Mouse (Mus musculus) splenic B cell, adult 2 months (primary cell): ENCODE data around the gene Gm12216.
"Not testable (repeated sequence)": the region's sequence is repeated elsewhere in the genome, so short reads cannot be mapped to it uniquely, and the experiment has no call there.

ENCODE experiments used
- DNase-seq: peaks from one replicate; pipeline ENCODE4 v3.0.0-alpha.2; 2011; ENCODE audit warnings: low read depth, low spot score
- H3K27me3 ChIP-seq: 2 replicates; pipeline ENCODE4 v1.6.1; 2012; ENCODE audit warnings: mild to moderate bottlenecking, low read length, moderate library complexity, mixed read lengths; ENCODE audit not compliant: control insufficient read depth, poor library complexity, insufficient read depth, severe bottlenecking
- H3K36me3 ChIP-seq: 2 replicates; pipeline ENCODE4 v1.6.1; 2012; ENCODE audit warnings: mild to moderate bottlenecking, low read length, moderate library complexity, mixed read lengths; ENCODE audit not compliant: control insufficient read depth, poor library complexity, insufficient read depth, severe bottlenecking

Gene Gm12216

GRCm38 (mm10) chr11:53890225-53890624 is 31.2 kb upstream of the Gm12216 start:
- no peak for DNase-seq
- Histone ChIP-seq H3K36me3 (0 out of 2 replicates have a peak, but pooled peaks cover 3% of the 10 kb centered on the region), H3K27me3 (0 out of 2 replicates have a peak, but pooled peaks cover 1% of the 10 kb centered on the region)

- DNase-seq = no peak
- H3K27me3 ChIP-seq = 0 out of 2 replicates have a peak, but pooled peaks cover 1% of the 10 kb centered on the region
Measured at GRCm38 (mm10) chr11:53889091-53889645, 30.1 kb upstream of the Gm12216 start.

GRCm38 (mm10) chr11:53888242-53888641 is 29.2 kb upstream of the Gm12216 start:
- peaks cover 3% of the 10 kb centered on the region; the same call in 1 of the 2 replicates for H3K36me3 ChIP-seq
- DNase-seq = no peak
- 0 out of 2 replicates have a peak, but pooled peaks cover 1% of the 10 kb centered on the region for H3K27me3 ChIP-seq

More at GRCm38 (mm10) chr11:53889091-53889645, 30.1 kb upstream of the Gm12216 start:
- H3K36me3 ChIP-seq = 0 out of 2 replicates have a peak, but pooled peaks cover 3% of the 10 kb centered on the region

- Histone ChIP-seq H3K27me3 (0 out of 2 replicates have a peak, but pooled peaks cover 1% of the 10 kb centered on the region), H3K36me3 (peaks cover 8% of the 10 kb centered on the region; the same call in 1 of the 2 replicates)
Measured at GRCm38 (mm10) chr11:53883287-53883686, 24.2 kb upstream of the Gm12216 start.

GRCm38 (mm10) chr11:53878096-53878495 is 19.0 kb upstream of the Gm12216 start:
- DNase-seq, H3K27me3 ChIP-seq, H3K36me3 ChIP-seq: not testable (repeated sequence)

More at GRCm38 (mm10) chr11:53883287-53883686, 24.2 kb upstream of the Gm12216 start:
- no peak for DNase-seq

GRCm38 (mm10) chr11:53876488-53876887 is 17.4 kb upstream of the Gm12216 start:
- H3K27me3 ChIP-seq = no peaks in the 10 kb centered on the region
- H3K36me3 ChIP-seq = 0 out of 2 replicates have a peak, but pooled peaks cover 2% of the 10 kb centered on the region
- no peak for DNase-seq

- DNase-seq = peak; percentile 55
- H3K27me3 ChIP-seq = no peaks in the 10 kb centered on the region
- 0 out of 2 replicates have a peak, but pooled peaks cover 4% of the 10 kb centered on the region for H3K36me3 ChIP-seq
Measured at GRCm38 (mm10) chr11:53874706-53875105, 15.7 kb upstream of the Gm12216 start.

- H3K36me3 ChIP-seq = not testable (repeated sequence)
- peak; percentile 34 for DNase-seq
Measured at GRCm38 (mm10) chr11:53873909-53874704, 15.1 kb upstream of the Gm12216 start.

GRCm38 (mm10) chr11:53871786-53872507 is 12.9 kb upstream of the Gm12216 start:
- no peaks in the 10 kb centered on the region for H3K27me3 ChIP-seq
- H3K36me3 ChIP-seq = 0 out of 2 replicates have a peak, but pooled peaks cover 4% of the 10 kb centered on the region
- no peak for DNase-seq

More at GRCm38 (mm10) chr11:53873909-53874704, 15.1 kb upstream of the Gm12216 start:
- not testable (repeated sequence) for H3K27me3 ChIP-seq

- Histone ChIP-seq H3K27me3 (no peaks in the 10 kb centered on the region), H3K36me3 (0 out of 2 replicates have a peak, but pooled peaks cover 6% of the 10 kb centered on the region)
- no peak for DNase-seq
Measured at GRCm38 (mm10) chr11:53869172-53869571, 10.1 kb upstream of the Gm12216 start.

GRCm38 (mm10) chr11:53868323-53868722 is 9.3 kb upstream of the Gm12216 start:
- not testable (repeated sequence) for DNase-seq, H3K27me3 ChIP-seq, H3K36me3 ChIP-seq

GRCm38 (mm10) chr11:53864724-53865310 is 5.8 kb upstream of the Gm12216 start:
- not testable (repeated sequence) for H3K36me3 ChIP-seq, H3K27me3 ChIP-seq, DNase-seq

GRCm38 (mm10) chr11:53860944-53861343 is 1.9 kb upstream of the Gm12216 start:
- not testable (repeated sequence) for H3K36me3 ChIP-seq, H3K27me3 ChIP-seq, DNase-seq

GRCm38 (mm10) chr11:53858058-53858760 is 847 bp downstream of the Gm12216 start:
- no peak for DNase-seq
- no peaks in the 10 kb centered on the region for H3K27me3 ChIP-seq
- no peaks in the 10 kb centered on the region for H3K36me3 ChIP-seq
